Mouse (Mus musculus): Measurements from ENCODE around the gene Cdk14.

- TF ChIP-seq ZC3H11A (IDR thresholded peaks at IDR 0.05; ENCODE audit: borderline replicate concordance, low read depth, low read length) (no peak), MAFK (IDR thresholded peaks at IDR 0.05; ENCODE audit: insufficient read depth, low read depth, low read length) (no peak), CHD2 (IDR thresholded peaks at IDR 0.05; ENCODE audit: low read depth, low read length) (no peak), ZNF384 (IDR thresholded peaks at IDR 0.05; ENCODE audit: low read depth, low read length) (no peak)
These were observed 208.4 kb downstream of the Cdk14 start for GRCm38 (mm10) chr5:5211780-5212135.

All from ES-E14 (cell line).